Mouse (Mus musculus) bone marrow, adult 2 months (tissue): ENCODE measurements around the gene Gid4.

Experiments
- CTCF ChIP-seq: fragments of 200-500 bp; IDR thresholded peaks from 2 replicates; pipeline ENCODE4 v1.5.1; 2011; ENCODE audit warnings: low read length, control low read depth; ENCODE audit not compliant: control insufficient read depth, insufficient read depth
- POLR2A ChIP-seq: fragments of 200-500 bp; IDR thresholded peaks from 2 replicates; pipeline ENCODE4 v1.6.1; 2011; ENCODE audit warnings: low read depth, mild to moderate bottlenecking, control low read depth, low read length, borderline replicate concordance; ENCODE audit not compliant: control insufficient read depth

- TF ChIP-seq POLR2A (no peak), CTCF (no peak)
These were observed 27.1 kb downstream of the Gid4 start for GRCm38 (mm10) chr11:60444007-60444406.
